Mouse (Mus musculus) midbrain, embryonic 12.5 days (tissue): Measurements from ENCODE around the gene Rpl19. TPM values are rescaled to one million over a fixed set of nuclear protein-coding genes. Genes with fewer than 3 reads are reported as not detected.

Experiments
- ATAC-seq: fragments of 200-750 bp; cut with Nextera tagmentation; 2 replicates; pipeline ENCODE4 v1.8.0; 2017; ENCODE audit warnings: low read depth, moderate TSS enrichment, moderate library complexity; ENCODE audit not compliant: low FRiP score
- H3K27ac ChIP-seq: fragments of 300-500 bp; sonication (generic); replicated peaks from 2 replicates; pipeline ENCODE4 v1.5.1; 2016; ENCODE audit warnings: mild to moderate bottlenecking
- H3K27me3 ChIP-seq: fragments of 300-500 bp; sonication (generic); 2 replicates; pipeline ENCODE4 v1.6.1; 2016; ENCODE audit warnings: mild to moderate bottlenecking
- H3K36me3 ChIP-seq: fragments of 300-500 bp; sonication (generic); 2 replicates; pipeline ENCODE4 v1.6.1; 2016
- H3K4me1 ChIP-seq: fragments of 300-500 bp; sonication (generic); 2 replicates; pipeline ENCODE4 v1.6.1; 2016
- H3K4me2 ChIP-seq: fragments of 300-500 bp; sonication (generic); replicated peaks from 2 replicates; pipeline ENCODE4 v1.6.1; 2016; ENCODE audit warnings: mild to moderate bottlenecking, moderate library complexity
- H3K4me3 ChIP-seq: fragments of 300-500 bp; sonication (generic); 2 replicates; pipeline ENCODE4 v1.5.1; 2016; ENCODE audit warnings: mild to moderate bottlenecking
- H3K9ac ChIP-seq: fragments of 300-500 bp; sonication (generic); replicated peaks from 2 replicates; pipeline ENCODE4 v1.6.1; 2016; ENCODE audit warnings: mild to moderate bottlenecking, moderate library complexity
- H3K9me3 ChIP-seq: fragments of 300-500 bp; sonication (generic); 2 replicates; pipeline ENCODE4 v1.6.1; 2016; ENCODE audit warnings: mild to moderate bottlenecking
- WGBS: fragments of 180-500 bp; shearing (Covaris S2); methylation state at CpG from one replicate; pipeline ENCODE4 v1.1.7; 2016; 5-methylcytosine and 5-hydroxymethylcytosine counted together
- polyA plus RNA-seq: library from polyadenylated mRNA; unstranded; fragments of >200 nt; fragmentation: Nextera tagmentation; extraction: Ambion mirVana; gene quantifications from 2 replicates; pipeline ENCODE4 v1.2.1, GENCODE M21; 2016

Gene Rpl19
- polyA plus RNA-seq, 1 experiment from 2014 or later = 741 TPM

GRCm38 (mm10) chr11:98030701-98031442, 4.4 kb downstream of the Rpl19 start:
- H3K27me3 ChIP-seq = peaks cover 7% of the 10 kb centered on the region
- peaks cover 31% of the 10 kb centered on the region for H3K36me3 ChIP-seq
- no peak overlapping the region for H3K9ac ChIP-seq
- ATAC-seq = no peak
- H3K4me2 ChIP-seq = no peak overlapping the region
- H3K4me1 ChIP-seq = peaks cover 31% of the 10 kb centered on the region
- WGBS = 56% methylated on average over 5 of the region's 5 CpGs
- no peak overlapping the region for H3K27ac ChIP-seq
- no peaks in the 10 kb centered on the region for H3K9me3 ChIP-seq
- no peak overlapping the region for H3K4me3 ChIP-seq

GRCm38 (mm10) chr11:98031443-98031770, 4.9 kb downstream of the Rpl19 start:
- no peak for ATAC-seq
- Histone ChIP-seq H3K9ac (no peak overlapping the region), H3K4me3 (no peak overlapping the region), H3K9me3 (no peaks in the 10 kb centered on the region), H3K27ac (no peak overlapping the region), H3K36me3 (peaks cover 31% of the 10 kb centered on the region), H3K4me2 (no peak overlapping the region), H3K27me3 (peaks cover 12% of the 10 kb centered on the region), H3K4me1 (peaks cover 33% of the 10 kb centered on the region)
- WGBS = 6% methylated on average over 5 of the region's 5 CpGs

GRCm38 (mm10) chr11:98034061-98034460, 7.6 kb downstream of the Rpl19 start:
- peaks cover 27% of the 10 kb centered on the region for H3K27me3 ChIP-seq
- H3K9me3 ChIP-seq = no peaks in the 10 kb centered on the region
- no peak overlapping the region for H3K9ac ChIP-seq
- WGBS = 88% methylated on average over 5 of the region's 5 CpGs
- no peak for ATAC-seq
- peaks cover 21% of the 10 kb centered on the region for H3K36me3 ChIP-seq
- no peak overlapping the region for H3K4me2 ChIP-seq
- H3K4me1 ChIP-seq = peaks cover 23% of the 10 kb centered on the region
- no peak overlapping the region for H3K4me3 ChIP-seq
- no peak overlapping the region for H3K27ac ChIP-seq

- H3K27ac ChIP-seq = peak overlapping the region; percentile 58; the same call in 1 of the 2 replicates
- no peak overlapping the region for H3K4me3 ChIP-seq
- peak; percentile 28; the same call in 1 of the 2 replicates for ATAC-seq
- H3K9me3 ChIP-seq = no peaks in the 10 kb centered on the region
- H3K9ac ChIP-seq = no peak overlapping the region
- peaks cover 23% of the 10 kb centered on the region for H3K4me1 ChIP-seq
- H3K4me2 ChIP-seq = no peak overlapping the region; the same call in 1 of the 2 replicates
- H3K36me3 ChIP-seq = peaks cover 14% of the 10 kb centered on the region
- WGBS = 19% methylated on average over 4 of the region's 4 CpGs
- peaks cover 27% of the 10 kb centered on the region for H3K27me3 ChIP-seq
Observed at GRCm38 (mm10) chr11:98034840-98035239, 8.3 kb downstream of the Rpl19 start.

- peaks cover 23% of the 10 kb centered on the region for H3K4me1 ChIP-seq
- peak; percentile 62; the same call in 1 of the 2 replicates for ATAC-seq
- H3K27ac ChIP-seq = no peak overlapping the region
- peak overlapping the region; percentile 40 for H3K4me3 ChIP-seq
- under 1% methylated on average over 27 of the region's 27 CpGs for WGBS
- H3K27me3 ChIP-seq = peaks cover 27% of the 10 kb centered on the region
- no peaks in the 10 kb centered on the region for H3K9me3 ChIP-seq
- H3K9ac ChIP-seq = peak overlapping the region; percentile 49
- H3K4me2 ChIP-seq = peak overlapping the region; percentile 75
- H3K36me3 ChIP-seq = peaks cover 3% of the 10 kb centered on the region
Observed at GRCm38 (mm10) chr11:98035977-98036377, 9.5 kb downstream of the Rpl19 start.

GRCm38 (mm10) chr11:98037871-98038270, 11.4 kb downstream of the Rpl19 start:
- H3K27ac ChIP-seq = no peak overlapping the region
- H3K4me1 ChIP-seq = peaks cover 23% of the 10 kb centered on the region
- 64% methylated on average over 14 of the region's 14 CpGs for WGBS
- no peaks in the 10 kb centered on the region for H3K36me3 ChIP-seq
- H3K4me3 ChIP-seq = no peak overlapping the region
- ATAC-seq = no peak
- H3K9me3 ChIP-seq = no peaks in the 10 kb centered on the region
- H3K9ac ChIP-seq = no peak overlapping the region
- no peak overlapping the region for H3K4me2 ChIP-seq
- H3K27me3 ChIP-seq = peaks cover 27% of the 10 kb centered on the region

GRCm38 (mm10) chr11:98040975-98041374, 14.5 kb downstream of the Rpl19 start:
- ATAC-seq = no peak

GRCm38 (mm10) chr11:98042741-98043140, 16.2 kb downstream of the Rpl19 start:
- 89% methylated on average over 6 of the region's 6 CpGs for WGBS

More at GRCm38 (mm10) chr11:98040975-98041374, 14.5 kb downstream of the Rpl19 start:
- H3K4me3 ChIP-seq = no peak overlapping the region
- no peaks in the 10 kb centered on the region for H3K9me3 ChIP-seq
- 72% methylated on average over 8 of the region's 8 CpGs for WGBS
- H3K27me3 ChIP-seq = peaks cover 31% of the 10 kb centered on the region
- no peaks in the 10 kb centered on the region for H3K36me3 ChIP-seq
- H3K4me2 ChIP-seq = no peak overlapping the region
- H3K27ac ChIP-seq = no peak overlapping the region
- H3K4me1 ChIP-seq = peaks cover 7% of the 10 kb centered on the region
- no peak overlapping the region for H3K9ac ChIP-seq

GRCm38 (mm10) chr11:98044074-98044473, 17.6 kb downstream of the Rpl19 start:
- ATAC-seq = no peak
- WGBS = 68% methylated on average over 5 of the region's 5 CpGs

More at GRCm38 (mm10) chr11:98042741-98043140, 16.2 kb downstream of the Rpl19 start:
- H3K4me2 ChIP-seq = no peak overlapping the region
- H3K9ac ChIP-seq = no peak overlapping the region
- H3K36me3 ChIP-seq = no peaks in the 10 kb centered on the region
- no peaks in the 10 kb centered on the region for H3K9me3 ChIP-seq
- H3K27ac ChIP-seq = no peak overlapping the region
- no peak for ATAC-seq
- H3K4me1 ChIP-seq = no peaks in the 10 kb centered on the region
- peaks cover 18% of the 10 kb centered on the region for H3K27me3 ChIP-seq
- no peak overlapping the region for H3K4me3 ChIP-seq

GRCm38 (mm10) chr11:98045596-98045995, 19.1 kb downstream of the Rpl19 start:
- H3K36me3 ChIP-seq = no peaks in the 10 kb centered on the region
- H3K27ac ChIP-seq = no peak overlapping the region
- H3K4me3 ChIP-seq = no peak overlapping the region
- WGBS = 63% methylated on average over 4 of the region's 4 CpGs
- H3K27me3 ChIP-seq = peaks cover 45% of the 10 kb centered on the region
- no peak overlapping the region for H3K4me2 ChIP-seq
- no peak overlapping the region for H3K9ac ChIP-seq
- no peak for ATAC-seq
- H3K4me1 ChIP-seq = no peaks in the 10 kb centered on the region; the same call in 1 of the 2 replicates
- H3K9me3 ChIP-seq = no peaks in the 10 kb centered on the region

More at GRCm38 (mm10) chr11:98044074-98044473, 17.6 kb downstream of the Rpl19 start:
- Histone ChIP-seq H3K9ac (no peak overlapping the region), H3K36me3 (no peaks in the 10 kb centered on the region), H3K4me3 (no peak overlapping the region), H3K9me3 (no peaks in the 10 kb centered on the region), H3K4me2 (no peak overlapping the region), H3K4me1 (no peaks in the 10 kb centered on the region), H3K27ac (no peak overlapping the region), H3K27me3 (peaks cover 29% of the 10 kb centered on the region)

GRCm38 (mm10) chr11:98046466-98046865, 20.0 kb downstream of the Rpl19 start:
- WGBS = 59% methylated on average over 1 of the region's 1 CpGs
- Histone ChIP-seq H3K27ac (no peak overlapping the region), H3K9me3 (no peaks in the 10 kb centered on the region), H3K36me3 (no peaks in the 10 kb centered on the region), H3K27me3 (peaks cover 53% of the 10 kb centered on the region), H3K9ac (no peak overlapping the region), H3K4me3 (no peak overlapping the region), H3K4me1 (no peaks in the 10 kb centered on the region; the same call in 1 of the 2 replicates), H3K4me2 (no peak overlapping the region)
- no peak for ATAC-seq

- peaks cover 66% of the 10 kb centered on the region for H3K27me3 ChIP-seq
- H3K4me2 ChIP-seq = no peak overlapping the region
- WGBS = 79% methylated on average over 4 of the region's 4 CpGs
- H3K36me3 ChIP-seq = no peaks in the 10 kb centered on the region
- no peak overlapping the region for H3K9ac ChIP-seq
- H3K4me1 ChIP-seq = peaks cover 8% of the 10 kb centered on the region
- H3K4me3 ChIP-seq = no peak overlapping the region
- H3K9me3 ChIP-seq = no peaks in the 10 kb centered on the region
- H3K27ac ChIP-seq = no peak overlapping the region
- no peak for ATAC-seq
Observed at GRCm38 (mm10) chr11:98047745-98048144, 21.2 kb downstream of the Rpl19 start.
